Mouse (Mus musculus): ENCODE results near the gene Iah1.

The Iah1 gene

DNA sequence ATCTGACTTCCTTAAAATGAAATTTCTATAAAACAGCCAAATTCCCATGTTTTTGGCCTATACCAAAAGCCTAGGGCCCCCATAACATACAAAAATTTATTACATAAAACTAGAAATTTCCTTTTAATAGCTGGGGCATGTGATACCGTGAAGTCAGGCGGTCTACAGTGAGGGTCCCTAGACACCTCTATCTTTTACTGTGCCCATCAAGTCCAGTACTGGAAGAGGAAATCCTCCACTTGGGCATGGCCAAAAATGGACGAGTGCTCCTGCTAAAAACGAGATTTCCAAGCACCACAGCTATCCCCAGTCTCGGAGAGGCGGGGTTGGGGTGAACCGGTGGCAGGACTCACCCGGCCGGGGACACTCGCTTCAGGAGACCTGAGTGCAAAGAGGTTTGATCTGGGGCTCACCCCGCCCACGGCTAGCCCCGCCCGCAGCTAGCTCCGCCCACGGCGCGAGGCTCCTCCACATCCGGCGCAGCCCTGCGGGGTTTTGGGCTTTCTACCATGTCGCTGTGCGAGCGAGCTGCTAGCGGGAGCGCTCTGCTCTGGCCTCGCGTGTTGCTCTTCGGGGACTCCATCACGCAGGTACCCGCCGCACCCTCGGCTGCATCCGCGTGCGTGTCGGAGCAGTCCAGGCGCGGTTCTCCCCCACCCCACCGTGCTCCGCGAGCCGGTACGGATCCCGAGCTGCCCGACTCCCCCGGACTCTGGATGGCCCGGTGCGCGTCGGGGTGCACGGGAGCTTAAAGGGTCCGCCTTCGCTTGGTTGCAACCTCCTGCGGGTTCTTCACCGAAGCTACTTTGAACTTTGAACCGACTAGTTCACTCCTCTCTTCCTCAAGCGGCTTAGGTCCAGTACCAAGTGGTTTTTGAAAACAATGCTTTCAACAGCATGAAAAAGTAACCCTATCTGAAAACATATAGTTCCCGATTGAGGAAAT is at the start of gene Iah1:
Gene Iah1 (plus strand): TSS at position 467 of the 946 bp plus-strand sequence.
- DNase-seq, result peak; percentile 87

DNA sequence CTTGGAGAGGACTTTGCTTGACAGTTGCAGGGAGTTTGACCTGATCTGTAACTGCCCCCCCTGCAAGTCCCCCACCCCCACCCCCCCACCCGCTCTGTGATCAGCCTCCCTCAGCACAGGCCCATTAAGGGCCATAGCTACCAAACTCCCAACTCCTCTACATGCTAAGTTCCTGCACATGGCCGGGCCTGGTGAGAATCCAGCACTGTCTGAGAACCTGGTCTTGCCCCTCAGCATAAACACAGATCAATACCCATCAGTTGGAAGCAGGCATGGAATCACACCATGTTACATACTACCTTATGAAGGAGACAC is 49.4 kb upstream of the Iah1 start:
- DNase-seq, result no peak

GRCm38 (mm10) chr12:21268083-21268616 is 48.0 kb upstream of the Iah1 start:
- DNase-seq, result peak; percentile 53 to 57

GRCm38 (mm10) chr12:21274446-21274845 is 41.7 kb upstream of the Iah1 start:
- DNase-seq, result peak; percentile 73 to 78

- peak in 1 of 2 experiments; percentile 13 for DNase-seq
Measured at GRCm38 (mm10) chr12:21277352-21277864, 38.8 kb upstream of the Iah1 start.

GRCm38 (mm10) chr12:21284761-21285441 is 31.3 kb upstream of the Iah1 start, which contains the start of gene Cpsf3:
Gene Cpsf3, plus strand, starts transcription at chr12:21285391.
- peak in 1 of 2 experiments; percentile 8 for DNase-seq

DNA sequence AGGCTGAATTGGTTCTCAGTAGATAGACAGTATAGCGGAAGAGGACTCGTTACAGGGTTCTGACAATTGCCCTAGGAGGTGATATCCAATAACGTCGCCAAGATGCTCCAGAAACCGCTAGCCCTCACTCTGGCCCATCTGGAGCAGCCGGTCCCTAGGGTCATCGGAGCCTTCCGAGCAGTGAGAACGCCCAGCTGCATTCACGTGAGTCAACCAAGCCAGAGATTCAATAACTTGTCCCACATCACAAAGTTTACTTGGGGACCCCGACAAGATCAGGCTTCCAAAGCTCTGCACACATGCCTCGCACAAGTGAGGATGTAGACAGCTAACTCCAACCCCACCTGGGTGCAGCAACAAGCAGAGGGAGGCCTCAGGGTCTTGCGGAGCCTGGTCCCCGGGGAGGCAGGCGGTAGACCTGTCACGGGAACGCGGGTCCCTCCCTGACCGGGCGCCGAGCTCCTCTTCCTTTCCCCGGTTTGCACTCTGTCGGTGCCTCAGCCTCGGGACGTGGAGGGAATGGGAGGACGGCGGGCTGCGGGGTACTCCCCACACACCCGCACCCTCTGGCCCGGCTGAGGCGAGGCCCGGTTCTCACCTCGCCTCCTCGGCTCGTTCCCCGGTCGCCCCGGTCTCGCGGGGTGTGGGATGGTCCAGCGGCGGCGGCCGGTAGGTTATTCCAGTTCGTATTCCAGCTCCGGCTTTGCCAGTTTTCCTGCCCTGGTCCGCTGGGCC is 30.5 kb upstream of the Iah1 start:
- DNase-seq, result no peak

DNA sequence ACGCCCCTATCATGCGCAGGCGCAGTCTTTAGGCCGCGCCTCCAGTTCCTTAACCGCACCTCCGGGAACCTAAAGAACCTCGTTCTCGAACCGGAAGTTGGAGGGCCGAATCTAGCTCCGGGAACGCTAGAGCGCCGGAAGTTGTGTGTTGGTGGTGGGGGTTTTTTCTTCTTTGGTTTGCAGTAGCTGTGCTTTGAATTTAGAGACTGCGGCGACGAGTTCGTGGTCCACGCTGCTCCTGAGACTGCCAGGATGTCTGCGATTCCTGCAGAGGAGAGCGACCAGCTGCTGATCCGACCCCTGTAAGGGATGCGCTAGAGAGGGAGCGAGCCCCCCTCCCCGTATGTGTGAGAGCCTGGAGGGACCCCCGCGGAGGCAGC is 30.0 kb upstream of the Iah1 start, which contains the start of gene Itgb1bp1:
Gene Itgb1bp1 (minus strand): TSS at position 42 of the 380 bp plus-strand sequence.
- DNase-seq, result peak; percentile 98 to 99

GRCm38 (mm10) chr12:21286712-21287650 is 29.2 kb upstream of the Iah1 start:
- DNase-seq, result no peak

GRCm38 (mm10) chr12:21288716-21289395 is 27.3 kb upstream of the Iah1 start:
- no peak for DNase-seq

GRCm38 (mm10) chr12:21289651-21290050 is 26.5 kb upstream of the Iah1 start:
- no peak for DNase-seq

GRCm38 (mm10) chr12:21298856-21299255 is 17.3 kb upstream of the Iah1 start:
- DNase-seq, result no peak

GRCm38 (mm10) chr12:21301324-21301723 is 14.9 kb upstream of the Iah1 start:
- DNase-seq, result no peak

DNA sequence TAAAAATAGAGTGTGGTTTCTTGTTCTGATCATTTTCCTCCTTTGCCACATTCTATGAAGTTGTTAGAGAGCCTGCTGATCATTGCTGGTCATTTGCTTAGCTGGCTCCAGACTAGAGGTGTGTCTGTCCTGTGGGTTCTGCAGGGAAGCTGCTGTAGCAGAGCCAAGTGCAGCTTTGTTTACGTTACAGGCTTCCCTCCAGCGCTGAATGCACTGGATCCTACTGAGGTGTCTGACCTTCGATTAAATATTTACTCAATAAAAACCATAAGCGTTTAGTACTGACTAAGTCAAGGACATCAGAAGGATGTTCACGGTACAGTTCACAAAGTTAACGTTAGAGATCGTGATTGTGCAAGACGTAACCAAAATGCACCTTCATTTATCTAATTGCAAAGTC is 14.3 kb upstream of the Iah1 start:
- no peak for DNase-seq

GRCm38 (mm10) chr12:21302361-21302783 is 13.8 kb upstream of the Iah1 start:
- DNase-seq, result no peak

GRCm38 (mm10) chr12:21305741-21306140 is 10.4 kb upstream of the Iah1 start:
- DNase-seq, result no peak

- no peak for DNase-seq
Measured at GRCm38 (mm10) chr12:21306721-21307120, 9.5 kb upstream of the Iah1 start.

DNA sequence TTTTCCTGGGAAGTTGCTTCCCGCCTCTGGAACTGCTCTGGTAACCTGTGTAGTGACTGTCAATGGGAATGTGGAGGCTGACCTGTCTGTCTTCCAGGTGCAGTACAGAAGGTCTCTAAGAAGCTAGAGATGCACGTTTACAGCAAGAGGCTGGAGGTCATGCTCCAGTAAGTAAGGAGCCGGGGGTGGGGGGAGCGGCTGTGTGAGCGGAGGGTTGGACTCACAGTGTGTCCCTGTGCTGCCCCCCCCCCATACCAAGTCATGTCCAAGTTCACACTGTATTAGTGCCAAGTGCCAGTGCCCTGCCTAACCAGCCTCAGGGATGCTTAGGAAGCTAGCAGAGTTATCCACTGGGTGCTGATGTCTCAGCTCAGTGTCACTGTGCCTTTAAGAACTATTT is 4.0 kb upstream of the Iah1 start:
- DNase-seq, result no peak

- DNase-seq, result peak in 1 of 2 experiments; percentile 30
Measured at GRCm38 (mm10) chr12:21316869-21317265, 678 bp downstream of the Iah1 start.

- DNase-seq, result peak; percentile 69 to 75
Measured at GRCm38 (mm10) chr12:21318143-21318895, 2.1 kb downstream of the Iah1 start.
